Mouse (Mus musculus) cerebellum, adult 2 months (tissue): ENCODE measurements around the gene Ndrg4.

Experiments used
- CTCF ChIP-seq: fragments of 200-500 bp; IDR thresholded peaks from 2 replicates; pipeline ENCODE4 v1.5.1; 2011; ENCODE audit warnings: low read depth, mild to moderate bottlenecking, control low read depth, low read length, moderate library complexity, borderline replicate concordance; ENCODE audit not compliant: insufficient read depth
- POLR2A ChIP-seq: fragments of 200-500 bp; IDR thresholded peaks from 2 replicates; pipeline ENCODE4 v1.6.1; 2011; ENCODE audit warnings: low read length, control low read depth, borderline replicate concordance; ENCODE audit not compliant: insufficient read depth

- TF ChIP-seq CTCF (no peak), POLR2A (no peak)
Observed at GRCm38 (mm10) chr8:95694631-95695030, 17.9 kb downstream of the Ndrg4 start.
